Mouse (Mus musculus) urinary bladder, postnatal 25 days (tissue): ENCODE measurements around the gene Ephb4.
A peak's percentile ranks its signal among the peaks of the same experiment; 100 is the strongest.

Source experiments
- DNase-seq: peaks from one replicate; pipeline ENCODE4 v3.0.0; 2022; ENCODE audit warnings: low spot score

Gene Ephb4

DNA sequence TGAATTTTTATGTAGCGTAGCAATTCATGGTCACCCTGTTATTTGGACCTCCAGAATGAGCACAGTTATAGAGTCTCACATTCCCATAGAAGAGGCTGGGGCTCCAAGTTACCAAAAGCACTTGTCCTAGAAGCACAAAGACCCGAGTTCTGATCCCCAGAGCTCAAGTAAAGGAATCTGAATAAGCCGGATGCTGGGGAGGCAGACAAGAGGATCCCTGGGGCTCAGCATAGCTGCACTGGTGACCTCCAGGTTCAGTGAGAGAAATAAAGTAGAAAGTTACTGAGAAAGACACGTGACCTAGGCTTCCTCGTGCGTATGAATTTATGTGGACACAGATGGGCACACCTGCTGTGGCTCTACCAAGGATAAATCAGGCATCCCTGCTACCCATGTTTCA, 14.8 kb upstream of the Ephb4 start:
- no peak for DNase-seq

DNA sequence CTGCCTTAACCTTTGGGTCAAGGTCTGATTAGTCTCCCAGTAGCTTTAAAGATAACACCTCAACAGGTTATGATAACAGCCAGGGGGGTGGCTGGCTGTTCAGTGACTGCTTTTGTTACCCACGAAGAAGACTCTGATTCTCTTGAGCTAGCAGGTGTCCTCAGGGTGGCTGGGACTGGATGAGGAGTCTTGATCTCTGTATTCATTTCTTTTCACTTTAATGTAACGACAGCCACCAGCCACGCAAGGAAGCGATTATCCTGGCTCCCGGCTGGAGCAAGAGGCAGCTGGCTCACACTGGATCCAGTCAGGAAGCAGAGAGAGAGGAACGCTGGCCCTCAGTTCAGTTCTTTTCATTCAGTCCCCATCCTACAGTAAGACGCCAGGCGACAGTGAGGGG, 12.7 kb upstream of the Ephb4 start:
- no peak for DNase-seq

GRCm38 (mm10) chr5:137338256-137338655, 11.7 kb upstream of the Ephb4 start:
- DNase-seq: peak; percentile 79

- DNase-seq: peak; percentile 25
Observed at GRCm38 (mm10) chr5:137338663-137339289, 11.1 kb upstream of the Ephb4 start.

GRCm38 (mm10) chr5:137339290-137339979, 10.5 kb upstream of the Ephb4 start:
- no peak for DNase-seq

- DNase-seq: no peak
Observed at GRCm38 (mm10) chr5:137340222-137340621, 9.7 kb upstream of the Ephb4 start.

DNA sequence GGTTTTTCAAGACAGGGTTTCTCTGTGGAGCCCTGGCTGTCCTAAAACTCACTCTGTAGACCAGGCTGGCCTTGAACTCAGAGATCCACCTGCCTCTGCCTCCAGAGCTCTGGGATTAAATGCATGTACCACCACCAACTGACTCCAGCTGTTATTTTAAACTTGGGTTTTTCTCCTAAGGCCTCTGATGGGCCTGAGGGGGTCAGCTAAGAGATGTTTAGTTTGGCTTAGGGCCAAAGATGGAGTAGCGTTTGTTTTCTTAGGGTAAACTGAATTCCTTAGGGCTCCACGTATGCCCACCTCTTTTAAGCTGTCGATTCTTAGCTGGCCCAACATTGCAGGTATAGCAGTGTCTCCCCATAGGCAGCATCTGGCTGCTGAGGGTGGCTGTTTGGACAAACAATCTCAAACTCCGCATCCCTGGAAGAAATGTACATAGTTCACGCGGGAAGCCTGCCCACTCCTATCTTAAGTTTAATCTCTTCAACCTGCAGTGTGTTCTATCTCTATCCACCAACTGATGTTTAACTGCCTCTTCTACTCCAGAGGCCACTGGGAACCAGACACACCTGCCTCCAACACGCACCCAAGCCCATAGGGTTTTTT, 7.4 kb upstream of the Ephb4 start:
- DNase-seq: no peak

DNA sequence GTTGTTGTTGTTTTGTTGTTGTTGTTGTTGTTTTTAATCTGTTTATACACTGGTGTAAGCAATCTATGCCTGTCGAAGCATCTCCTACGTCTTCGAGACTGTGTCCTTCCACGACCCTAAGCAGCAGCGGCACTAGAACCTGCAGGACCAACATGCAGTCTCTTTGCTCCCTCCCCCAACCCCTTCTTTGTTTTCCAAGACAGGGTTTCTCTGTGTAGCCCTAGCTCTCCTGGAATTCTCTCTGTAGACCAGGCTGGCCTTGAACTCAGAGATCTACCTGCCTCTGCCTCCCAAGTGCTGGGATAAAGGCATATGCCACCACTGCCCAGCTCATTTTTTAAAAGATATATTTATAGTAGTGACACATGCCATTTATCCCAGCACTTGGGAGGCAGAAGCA, 6.5 kb upstream of the Ephb4 start:
- no peak for DNase-seq

DNA sequence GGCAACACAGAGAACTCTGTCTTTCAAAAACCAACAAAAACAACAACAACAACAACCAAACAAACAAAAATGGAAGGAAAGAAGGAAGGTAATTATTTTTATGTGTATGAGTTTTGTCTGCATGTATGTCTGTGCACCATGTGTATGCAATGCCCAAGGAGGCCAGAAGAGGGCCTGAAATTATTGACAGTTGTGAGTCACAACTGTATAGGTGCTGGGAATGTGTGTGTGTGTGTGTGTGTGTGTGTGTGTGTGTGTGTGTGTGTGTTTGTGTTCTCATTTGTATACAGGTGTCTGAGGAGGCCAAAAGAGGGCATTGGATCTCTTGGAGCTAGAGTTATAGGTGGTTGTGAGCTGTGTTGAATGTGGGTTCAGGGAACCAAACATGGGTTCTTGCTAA, 6.0 kb upstream of the Ephb4 start:
- no peak for DNase-seq

DNA sequence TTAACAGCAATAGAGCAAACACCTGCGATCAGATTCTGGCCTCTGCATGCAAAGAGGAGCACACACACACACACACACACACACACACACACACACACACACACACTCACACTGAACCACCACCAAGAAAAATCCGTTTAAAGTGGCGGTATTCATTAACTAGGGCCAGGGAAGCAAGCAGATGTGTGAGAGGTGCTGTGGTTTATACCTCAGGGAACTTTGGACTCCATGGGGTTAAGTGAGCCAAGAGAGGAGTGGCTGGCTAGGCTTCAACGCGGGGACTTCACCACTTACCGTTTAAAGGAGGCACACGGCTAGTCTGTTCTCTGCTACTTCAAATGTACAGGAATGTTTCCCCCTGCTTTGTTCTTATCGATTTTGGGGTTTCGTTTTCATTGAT, 4.1 kb upstream of the Ephb4 start:
- no peak for DNase-seq

DNA sequence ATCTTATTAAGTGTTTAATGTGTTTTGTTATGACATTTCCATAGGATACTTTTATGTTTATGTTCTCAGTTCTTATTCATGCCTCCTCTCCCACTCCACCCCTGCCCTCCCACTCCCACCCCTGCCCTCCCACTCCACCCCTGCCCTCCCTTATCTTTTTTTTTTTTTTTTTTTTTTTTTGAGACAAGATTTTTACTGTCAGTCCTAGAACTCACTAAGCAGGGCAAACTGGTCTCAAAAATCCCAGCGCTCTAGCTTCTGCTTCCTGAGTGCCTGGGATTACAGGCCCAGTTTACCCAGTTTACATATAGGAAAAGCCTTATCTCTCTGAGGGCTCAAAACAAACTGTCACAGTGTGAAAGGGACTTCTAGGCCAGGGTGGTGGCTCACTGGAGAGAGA, 3.5 kb upstream of the Ephb4 start:
- no peak for DNase-seq

GRCm38 (mm10) chr5:137346983-137347382, 2.9 kb upstream of the Ephb4 start:
- DNase-seq: no peak

- DNase-seq: no peak
Observed at GRCm38 (mm10) chr5:137347856-137348255, 2.1 kb upstream of the Ephb4 start.

DNA sequence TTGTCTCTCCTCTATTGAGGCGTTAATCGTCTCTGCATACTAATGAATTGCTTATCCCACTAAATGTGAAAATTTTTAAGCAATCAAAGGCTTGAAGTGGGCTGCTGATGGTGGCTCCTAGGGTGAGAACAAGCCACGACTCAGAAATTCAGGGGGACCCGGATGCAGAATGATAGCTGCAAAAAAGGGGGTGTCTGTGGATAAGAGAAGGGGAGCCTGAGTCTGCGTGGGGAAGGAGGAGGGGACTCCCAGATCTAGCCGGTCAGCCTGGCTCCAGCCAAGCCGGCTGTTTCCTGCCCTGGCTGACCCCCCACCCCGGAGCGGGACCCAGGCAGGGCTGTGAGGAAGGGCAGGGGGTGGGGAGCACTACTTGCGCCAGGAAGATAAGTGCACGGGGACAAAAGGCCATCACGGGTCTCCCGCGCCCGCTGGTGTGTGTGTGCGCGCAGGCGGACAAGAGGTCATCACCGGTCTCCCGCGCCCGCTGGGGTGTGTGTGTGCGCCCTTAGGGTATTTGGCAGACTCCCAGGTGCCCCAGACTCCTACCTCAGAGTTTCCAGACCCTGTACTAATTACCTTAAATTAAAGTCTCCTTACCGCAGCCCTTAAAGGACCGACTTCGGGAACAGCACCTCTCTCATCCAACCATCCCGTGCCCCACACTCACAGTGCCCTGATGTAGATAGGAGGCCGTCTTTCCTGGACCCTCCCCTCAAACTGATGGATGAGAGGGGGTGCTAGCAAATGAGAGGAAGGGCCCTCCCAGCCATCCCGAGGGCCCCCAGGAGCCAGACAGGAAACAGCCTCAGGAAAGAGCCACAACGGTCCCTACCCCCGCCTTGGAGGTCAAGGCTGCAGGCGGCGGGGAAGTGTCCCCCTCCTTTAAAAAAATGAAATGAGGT, 1.2 kb upstream of the Ephb4 start:
- no peak for DNase-seq

- no peak for DNase-seq
Observed at GRCm38 (mm10) chr5:137350205-137351057, 522 bp downstream of the Ephb4 start.

DNA sequence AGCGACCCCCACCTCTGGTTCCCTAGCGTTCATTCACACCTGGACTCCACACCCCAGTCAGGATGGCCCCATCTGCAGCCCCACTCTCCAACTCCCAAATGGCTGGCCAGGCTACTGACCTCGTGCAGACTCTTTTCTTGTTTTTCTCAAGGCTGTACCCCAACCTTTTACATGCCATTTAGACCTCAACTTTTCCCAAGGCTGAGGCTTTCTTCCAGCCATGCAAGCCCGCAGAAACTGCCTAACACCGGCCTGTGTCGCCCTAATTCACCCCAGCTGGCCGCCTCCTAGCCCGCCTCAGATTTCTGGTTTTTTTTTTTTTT, 1.1 kb downstream of the Ephb4 start:
- DNase-seq: no peak

GRCm38 (mm10) chr5:137351394-137351793, 1.5 kb downstream of the Ephb4 start:
- DNase-seq: no peak

DNA sequence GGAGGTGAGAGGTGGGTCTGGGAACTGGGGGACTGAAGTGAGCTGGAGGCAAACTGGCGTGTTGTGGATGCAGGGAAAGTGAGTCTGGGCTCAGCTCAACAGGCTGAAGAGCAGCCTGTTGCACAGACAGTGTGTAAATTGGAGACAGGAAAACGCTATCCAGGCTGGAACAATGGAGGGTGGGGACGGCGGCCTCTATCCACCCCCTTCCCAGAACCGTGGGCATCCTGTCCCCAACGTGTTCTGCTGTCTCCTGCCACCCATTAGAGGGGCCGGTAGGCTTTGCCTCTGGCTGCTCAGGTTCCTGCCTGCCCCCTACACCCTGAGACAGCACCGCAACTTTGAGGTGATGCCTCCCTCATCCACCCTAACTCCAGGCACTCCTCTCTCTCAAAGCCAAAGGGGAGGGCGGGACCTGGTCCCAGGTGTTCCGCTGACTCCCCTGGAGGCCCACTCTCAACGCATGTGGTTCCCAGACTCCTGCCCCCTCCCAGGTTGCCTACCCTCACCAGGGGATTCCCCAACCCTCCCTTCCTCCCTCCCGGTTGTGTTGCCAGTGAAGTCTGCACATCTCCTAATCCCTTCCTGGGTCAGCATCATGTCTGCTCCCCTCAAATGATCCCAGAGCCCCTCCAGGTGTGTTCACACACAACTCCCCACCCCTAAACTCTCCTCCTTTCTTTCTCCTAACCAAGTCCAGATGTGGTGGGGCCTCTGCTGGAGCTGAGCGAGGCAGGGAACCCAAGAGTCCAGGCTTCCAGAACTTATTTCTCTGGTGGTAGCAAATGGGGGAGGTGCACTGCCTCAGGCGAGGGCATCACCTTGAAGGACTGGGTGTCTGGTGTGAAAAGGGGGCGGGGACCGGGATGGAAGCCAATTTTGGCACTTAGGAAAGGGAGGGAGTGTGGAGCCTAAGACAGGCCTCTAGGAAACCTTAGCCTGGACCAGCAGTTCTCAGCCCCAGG, 2.4 kb downstream of the Ephb4 start:
- no peak for DNase-seq

GRCm38 (mm10) chr5:137354091-137354490, 4.2 kb downstream of the Ephb4 start:
- no peak for DNase-seq

DNA sequence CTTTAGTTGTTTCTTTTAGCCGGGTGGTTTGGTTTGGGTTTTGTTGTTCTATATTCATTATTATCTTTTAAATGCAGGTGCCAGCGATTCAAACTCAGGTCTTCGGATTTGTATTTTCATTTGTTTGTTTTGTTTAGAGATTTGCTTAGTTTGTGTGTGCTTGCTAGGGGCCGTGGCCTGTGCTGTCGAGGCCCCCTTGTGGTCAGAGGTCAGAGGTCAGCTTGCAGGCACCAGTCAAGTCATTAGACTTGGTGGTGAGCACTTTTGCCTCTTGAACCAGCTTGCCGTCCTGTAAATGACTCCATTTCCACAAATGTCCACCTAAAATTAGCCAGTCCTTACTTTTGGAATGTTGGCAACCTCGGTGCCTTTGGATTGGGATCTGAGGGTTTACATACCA, 8.5 kb downstream of the Ephb4 start:
- DNase-seq: no peak

- DNase-seq: no peak
Observed at GRCm38 (mm10) chr5:137369665-137370064, 19.8 kb downstream of the Ephb4 start.
